Mouse (Mus musculus) spleen, adult 18-20 months (tissue): ENCODE results near the gene Smco4.

Experiments used
- DNase-seq, 2 experiments: peaks; one replicate each; pipeline ENCODE4 v3.0.0; 2022; ENCODE audit warnings: mixed read lengths in 2 of 2

Smco4 gene

DNA sequence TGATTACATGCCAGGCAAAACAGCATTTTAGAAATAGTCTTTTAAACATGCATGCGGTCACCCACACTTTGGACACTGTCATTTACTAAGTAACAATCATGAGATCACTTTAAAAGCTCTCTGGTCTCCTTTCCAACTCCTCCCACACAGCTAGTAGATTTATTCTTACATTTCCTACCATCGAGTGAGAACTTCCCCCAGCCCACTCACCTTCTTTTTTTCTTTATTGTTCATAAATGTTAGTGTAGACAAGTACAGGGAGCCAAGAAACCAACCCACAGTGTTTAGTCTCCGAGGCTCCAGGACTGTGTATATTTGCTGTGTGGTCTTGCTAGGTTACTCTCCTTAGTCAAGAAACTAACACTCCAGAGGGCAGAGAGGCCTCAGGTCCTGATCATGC lies 16.1 kb downstream of the Smco4 start:
- no peak for DNase-seq

DNA sequence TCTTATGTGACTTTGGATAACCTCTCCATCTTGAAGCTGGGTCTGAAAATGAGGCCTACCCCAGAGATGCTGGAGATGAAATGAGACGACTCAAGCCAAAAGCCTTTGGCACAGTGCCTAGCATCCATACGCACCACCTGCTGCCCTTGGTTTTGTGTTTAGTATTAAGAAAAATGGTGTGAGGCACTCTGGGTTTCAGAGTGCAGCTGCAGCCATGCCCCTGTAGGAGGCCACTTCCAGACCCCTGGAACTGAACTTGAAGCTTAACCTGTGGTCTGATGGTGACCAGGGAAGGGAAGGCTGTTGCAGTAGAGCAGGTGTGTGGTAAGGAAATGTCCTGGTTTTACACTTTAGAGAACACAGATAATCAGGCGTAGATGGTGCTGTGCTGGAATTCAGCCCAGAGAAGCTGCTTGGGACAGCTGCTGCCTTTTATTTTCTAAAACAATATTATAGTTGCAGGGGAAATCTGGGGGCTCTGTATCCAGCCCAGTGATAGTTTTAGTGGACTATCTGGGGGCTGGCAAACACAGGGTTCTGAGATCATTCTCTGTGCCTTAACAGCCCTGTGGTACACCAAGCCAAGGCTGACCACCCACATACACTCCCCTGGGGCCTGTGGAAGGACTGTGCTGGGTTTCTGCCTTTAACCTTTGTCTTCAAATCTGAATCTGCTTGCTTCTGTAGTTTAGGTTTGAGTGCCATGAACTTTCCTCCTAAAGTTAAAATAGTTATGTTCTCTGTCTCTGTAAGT lies 17.5 kb downstream of the Smco4 start:
- no peak for DNase-seq

DNA sequence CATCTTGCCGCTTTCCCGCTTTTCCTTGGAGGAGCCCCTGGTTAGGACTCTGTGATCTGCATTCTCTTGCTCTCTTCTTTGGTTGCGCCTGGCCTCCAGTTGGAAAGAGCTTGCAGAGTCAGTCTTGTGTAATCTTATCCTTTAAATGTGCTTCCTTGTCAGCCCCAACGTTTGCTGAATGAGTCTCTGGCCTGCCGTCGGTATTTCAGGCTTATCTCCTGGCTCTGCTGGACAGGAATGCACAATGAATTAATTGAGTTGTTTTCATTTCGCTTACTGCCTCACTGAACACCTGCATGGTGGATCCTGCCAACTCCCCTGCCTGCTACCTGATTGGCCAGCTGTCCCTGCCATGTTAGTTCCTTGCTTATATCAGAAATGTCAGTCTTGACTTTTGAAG lies 19.7 kb downstream of the Smco4 start:
- DNase-seq: no peak

DNA sequence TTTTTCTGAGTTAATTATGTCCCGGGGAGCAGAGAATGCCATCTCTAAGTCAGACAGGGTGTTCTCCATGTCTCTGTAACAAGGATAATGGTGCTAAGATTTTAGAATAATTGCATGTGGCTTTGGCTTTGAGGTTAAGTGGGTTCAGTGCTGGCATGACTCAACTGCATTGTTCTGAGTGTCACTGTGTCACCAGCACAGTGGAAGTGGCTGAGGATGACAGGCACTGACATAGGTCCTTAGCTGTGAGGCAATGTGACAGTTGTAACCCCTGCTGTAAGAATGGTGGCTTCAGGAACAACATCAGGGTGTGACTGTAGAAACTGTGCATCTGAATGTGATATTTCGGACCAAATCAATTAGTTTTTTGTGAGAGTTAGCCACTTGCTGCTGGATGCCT lies 22.8 kb downstream of the Smco4 start:
- no peak for DNase-seq

DNA sequence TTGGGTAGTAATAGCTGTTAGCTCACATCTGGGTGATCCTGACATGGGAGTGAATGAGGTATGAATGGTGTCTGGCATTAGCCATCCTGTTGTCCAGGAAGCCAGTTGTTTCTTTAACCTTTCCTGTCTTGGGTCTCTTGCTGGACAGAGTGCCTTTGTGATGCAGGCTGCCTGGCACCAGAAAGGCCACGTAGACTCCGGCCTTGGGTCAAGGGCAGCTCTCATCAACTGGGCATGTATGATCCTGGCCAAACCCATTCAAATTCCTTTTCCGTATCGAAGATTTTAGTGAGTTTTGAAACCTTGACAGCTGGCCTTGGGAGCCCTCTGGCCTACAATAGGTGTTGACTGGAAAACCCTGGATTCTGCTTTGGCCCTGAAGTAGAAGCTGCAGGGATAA lies 24.7 kb downstream of the Smco4 start:
- DNase-seq: no peak

DNA sequence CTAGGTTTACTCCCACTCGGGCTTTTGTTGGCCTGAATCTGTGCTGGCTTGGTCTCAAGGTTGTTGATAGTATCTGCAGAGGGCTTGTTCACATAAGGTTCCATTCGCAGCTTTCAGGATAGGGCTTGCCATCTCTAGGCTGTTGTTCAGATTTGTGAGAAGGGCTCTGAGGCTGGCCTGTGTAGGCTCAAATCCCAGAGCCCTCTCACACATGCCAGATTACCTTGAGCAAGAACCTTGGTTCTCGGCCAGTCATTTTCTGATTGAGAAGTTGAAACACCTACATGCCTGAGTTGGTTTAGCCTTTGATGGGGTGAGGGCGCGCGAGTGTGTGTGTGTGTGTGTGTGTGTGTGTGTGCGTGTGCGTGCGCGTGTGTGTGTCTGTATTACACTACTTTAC lies 29.1 kb downstream of the Smco4 start:
- DNase-seq: no peak

DNA sequence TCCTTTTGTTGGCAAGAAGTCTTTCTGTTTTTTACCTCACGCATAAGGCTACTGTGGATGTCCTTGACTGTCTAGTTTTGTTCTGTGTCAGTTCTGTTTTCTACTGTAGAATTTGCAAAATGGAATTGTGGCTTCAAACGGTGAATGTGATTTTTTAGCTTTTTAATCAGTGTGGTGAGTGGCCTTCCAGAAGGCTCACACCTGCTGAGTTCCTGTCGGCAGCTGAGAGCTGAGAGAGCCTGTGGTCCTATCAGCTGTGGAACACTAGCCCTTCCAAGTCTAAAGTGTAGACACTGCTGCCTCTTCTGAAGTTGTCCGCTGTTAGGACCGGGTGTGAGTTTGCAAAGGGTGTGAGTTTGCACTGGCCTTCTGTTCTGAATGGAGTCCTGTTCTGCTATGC lies 29.7 kb downstream of the Smco4 start:
- DNase-seq: no peak

DNA sequence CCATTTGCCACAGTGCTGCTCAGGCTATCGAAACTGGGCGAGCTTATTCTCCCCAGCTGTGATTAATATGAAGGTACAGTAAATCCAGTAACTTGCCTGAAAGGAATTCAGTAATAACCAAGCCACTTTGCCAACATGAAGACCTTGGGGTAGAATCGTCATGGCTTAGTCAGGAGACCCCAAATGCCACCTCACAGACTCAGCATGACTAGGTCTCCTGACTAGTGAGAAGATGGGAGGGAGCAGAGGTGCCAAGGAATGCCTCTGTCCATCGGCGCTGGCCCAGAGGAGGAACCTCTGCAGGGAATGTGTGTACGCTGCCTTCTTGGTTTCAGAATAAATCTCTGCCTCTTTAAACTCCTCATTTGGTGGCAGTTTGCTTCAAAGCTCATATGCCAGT lies 30.4 kb downstream of the Smco4 start:
- no peak for DNase-seq

DNA sequence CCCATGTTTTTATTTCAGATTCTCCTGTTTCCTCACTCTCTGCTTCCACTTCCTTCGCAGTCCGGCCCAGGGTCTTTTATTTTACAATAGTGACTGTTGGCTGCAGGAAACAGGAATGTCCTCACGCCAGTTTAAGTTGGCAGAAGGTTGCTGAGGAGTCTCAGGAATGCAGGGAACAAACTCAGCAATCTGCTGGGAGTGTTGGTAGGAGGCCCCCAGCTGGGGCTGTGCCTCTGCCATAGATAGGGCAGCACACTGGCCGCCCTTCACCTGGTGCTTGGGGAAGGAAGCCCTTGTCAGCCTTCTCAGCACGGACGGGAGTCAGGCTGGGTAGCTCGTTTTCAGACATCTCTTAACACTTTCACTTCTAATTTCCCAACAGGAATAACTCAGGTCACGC lies 32.0 kb downstream of the Smco4 start:
- DNase-seq: no peak

DNA sequence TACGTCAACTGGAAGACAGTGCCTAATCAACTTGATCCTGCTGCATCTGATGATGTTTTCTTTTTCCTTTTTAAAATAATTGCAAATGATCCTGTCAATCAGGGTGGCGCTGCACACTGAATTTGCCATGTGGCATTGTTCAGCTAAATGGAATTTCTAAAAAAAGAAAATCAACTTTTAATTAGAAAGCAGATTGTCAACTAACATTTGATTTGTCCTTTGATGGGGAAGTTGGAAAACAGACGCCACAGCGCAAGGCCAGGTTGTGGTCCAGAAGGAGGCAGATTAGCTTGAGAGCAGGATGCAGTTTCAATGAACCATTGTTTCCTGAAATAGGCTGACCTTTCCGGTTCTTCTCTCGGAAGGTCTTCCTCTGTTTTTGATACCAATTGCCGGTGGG lies 33.3 kb downstream of the Smco4 start:
- DNase-seq: no peak

DNA sequence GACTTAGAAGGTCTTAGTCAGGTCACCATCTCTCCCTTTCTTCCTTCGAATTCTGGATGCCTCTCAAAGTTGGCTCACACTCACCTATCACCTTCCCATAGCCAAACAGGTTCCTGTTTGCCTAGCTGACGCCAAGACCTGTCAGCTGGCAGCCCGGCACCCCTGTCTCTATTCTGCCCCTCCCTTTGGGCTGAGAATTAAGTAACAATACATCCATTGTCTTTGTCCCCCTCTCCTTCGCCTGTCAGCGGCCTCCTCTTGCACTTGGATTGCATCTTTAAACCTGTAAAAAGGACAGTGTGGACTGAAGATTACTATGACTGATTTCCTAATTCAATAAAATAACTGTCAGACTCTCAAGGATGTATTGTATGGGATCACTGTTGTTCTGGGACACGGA lies 34.6 kb downstream of the Smco4 start:
- no peak for DNase-seq

DNA sequence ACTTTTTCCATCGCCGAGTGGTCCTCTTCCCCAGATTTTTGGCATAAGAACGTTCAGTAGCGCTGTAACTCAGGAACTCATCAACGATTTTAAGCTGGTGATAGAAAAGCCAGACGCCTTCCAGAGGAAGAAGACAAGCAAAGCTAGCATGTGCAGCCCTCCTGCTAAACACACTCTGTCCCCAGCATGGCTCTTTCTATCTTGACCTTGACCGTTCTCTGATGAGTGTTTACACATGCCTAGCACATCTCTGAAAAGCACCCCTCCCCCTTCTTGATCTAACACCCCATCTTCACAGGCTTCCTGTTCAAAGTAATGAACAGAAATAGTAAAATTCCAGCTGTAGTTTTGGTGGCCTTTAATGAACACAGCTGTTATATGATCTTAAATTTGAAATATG lies 35.1 kb downstream of the Smco4 start:
- no peak for DNase-seq

DNA sequence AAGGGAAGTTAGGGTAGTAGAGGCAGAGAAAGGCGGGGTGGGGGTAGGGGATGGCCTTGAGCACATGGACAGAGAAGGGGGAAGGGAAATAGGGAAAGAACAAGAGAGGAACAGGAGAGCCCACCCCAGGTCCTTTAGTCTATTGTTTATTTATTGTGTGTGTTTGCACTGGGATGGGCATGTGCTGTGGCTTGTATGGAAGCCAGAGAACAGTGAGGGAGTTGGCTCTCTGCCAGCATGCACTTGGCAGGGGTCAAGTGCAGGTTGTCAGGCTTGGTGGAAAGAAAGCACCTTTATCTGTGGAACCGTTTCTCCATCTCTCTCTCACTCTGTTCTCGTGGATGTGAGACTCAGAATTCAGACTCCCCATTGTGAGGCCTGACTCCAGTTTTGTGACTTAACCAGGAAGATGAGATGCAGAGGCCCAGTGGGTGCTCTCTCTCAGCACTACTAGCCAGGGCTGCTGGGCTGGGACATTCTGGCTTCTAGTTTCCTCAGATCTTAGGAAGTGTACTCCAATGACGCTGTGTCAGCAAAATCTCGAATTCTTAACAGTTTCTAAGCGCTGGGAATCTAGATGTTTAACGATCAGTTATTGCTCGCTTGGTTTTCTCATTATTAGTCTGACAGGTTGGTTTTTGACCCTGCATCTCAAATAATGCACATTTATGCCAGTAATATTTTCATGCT lies 36.2 kb downstream of the Smco4 start:
- DNase-seq: no peak

DNA sequence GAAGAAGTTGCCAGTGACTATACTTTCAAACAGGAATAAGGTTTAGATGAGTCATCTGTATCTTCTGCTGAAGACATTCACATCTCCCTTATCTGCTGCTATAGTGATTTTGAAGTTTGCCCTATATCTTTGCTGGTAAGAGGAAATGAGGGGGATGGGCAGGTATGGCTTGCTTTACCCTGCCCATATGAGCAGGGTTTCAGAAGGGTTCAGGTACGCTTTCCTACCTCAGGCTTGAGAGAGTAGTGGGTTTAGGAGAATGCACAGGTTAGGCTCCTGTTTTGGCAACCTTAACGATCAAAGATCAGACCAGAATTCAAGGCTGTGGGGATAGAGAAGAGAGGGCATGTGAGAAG lies 36.7 kb downstream of the Smco4 start:
- no peak for DNase-seq

DNA sequence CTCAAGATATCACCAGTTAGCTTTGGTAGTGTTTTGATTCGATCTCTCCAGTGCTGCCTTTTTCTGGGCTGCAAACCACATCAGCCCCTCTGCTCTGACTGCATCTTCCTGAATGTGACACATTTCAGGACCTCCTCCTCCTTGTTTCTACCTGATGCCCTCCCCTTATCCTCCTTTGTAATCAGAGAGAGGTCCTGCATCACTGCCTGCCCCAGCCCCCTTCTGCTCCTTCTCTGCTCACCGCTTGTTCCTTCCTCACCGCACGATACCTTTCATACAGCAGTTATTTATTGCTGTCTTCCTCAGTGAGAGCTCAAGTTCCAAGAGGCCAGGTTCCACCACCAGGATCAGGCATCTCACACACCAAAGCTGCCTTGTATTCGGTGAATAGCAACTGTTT lies 38.0 kb downstream of the Smco4 start:
- DNase-seq: no peak

DNA sequence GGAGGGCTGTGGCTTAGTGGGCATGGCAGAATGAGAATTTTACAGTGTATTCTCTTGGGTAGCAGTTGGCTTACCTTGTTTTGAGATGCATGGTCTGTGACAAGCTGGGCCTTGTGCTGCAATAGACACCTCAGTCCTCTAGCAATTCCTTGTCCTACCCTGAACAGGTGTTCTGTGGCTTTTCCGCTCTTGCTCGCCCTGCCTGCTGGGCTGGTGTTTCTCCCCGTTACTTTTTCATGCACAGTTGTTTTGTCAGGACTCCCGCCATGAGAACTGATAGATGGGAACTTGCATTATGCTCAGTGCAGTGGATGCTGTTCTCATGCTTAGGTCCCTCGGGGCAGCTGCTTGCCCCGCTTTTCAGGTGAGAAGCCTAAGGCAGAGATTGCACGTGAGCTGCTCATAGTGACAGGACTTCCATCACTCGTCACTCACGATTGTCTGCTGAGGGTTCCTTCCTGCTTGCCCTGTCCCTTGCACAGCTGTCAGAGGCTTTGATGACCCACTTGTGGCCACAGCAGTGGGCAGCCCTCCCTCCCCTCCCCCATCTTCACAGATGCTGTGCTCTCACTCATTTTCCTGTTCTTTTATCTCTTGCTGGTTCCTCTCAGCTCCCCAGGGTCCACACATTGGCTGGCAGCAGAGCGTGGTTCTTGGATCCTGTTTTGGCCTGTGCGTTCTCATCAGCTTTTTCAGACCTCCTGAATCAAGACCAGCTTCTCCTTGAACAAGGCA lies 40.3 kb downstream of the Smco4 start:
- DNase-seq: peak in 1 of 2 experiments; percentile 14

DNA sequence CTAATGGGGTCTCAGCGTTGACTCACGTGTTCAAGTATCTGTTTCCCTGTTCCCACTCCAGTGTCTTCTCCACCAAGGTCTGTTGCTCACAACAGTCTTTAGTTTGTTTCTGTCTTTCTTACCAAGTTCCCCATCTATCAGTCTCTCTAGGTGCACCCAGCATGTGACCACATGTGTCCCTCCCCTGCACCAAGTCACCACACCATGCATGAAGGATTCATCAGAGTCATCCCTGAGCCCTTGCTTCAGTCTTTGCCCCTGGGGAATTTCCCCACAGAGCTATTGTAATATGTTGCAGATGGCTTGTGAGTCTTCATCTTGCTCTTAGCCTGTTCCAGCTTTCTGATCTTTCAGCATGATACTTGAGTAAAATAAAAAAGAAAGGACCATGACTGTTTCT lies 40.9 kb downstream of the Smco4 start:
- DNase-seq: peak in 1 of 2 experiments; percentile 27

DNA sequence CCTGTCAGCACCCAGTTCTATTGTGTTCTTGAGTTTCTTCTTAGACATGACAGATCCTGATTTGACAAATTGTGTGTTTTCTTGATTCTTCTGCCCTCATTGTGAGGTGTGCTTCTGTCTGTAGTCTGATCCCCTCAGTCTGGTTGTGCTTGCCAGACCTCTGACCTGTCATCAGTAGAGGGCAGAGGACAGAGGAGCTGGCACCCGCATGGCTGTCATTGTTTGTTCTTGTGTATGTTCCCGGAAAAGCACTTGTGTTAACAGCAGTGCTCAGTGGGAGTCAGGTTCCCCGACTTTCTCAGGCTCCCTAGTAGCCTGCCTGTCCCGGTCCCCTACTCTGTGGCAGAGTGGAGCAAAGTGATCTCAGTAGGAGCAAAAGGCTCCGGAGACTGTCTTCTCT lies 42.2 kb downstream of the Smco4 start:
- no peak for DNase-seq

DNA sequence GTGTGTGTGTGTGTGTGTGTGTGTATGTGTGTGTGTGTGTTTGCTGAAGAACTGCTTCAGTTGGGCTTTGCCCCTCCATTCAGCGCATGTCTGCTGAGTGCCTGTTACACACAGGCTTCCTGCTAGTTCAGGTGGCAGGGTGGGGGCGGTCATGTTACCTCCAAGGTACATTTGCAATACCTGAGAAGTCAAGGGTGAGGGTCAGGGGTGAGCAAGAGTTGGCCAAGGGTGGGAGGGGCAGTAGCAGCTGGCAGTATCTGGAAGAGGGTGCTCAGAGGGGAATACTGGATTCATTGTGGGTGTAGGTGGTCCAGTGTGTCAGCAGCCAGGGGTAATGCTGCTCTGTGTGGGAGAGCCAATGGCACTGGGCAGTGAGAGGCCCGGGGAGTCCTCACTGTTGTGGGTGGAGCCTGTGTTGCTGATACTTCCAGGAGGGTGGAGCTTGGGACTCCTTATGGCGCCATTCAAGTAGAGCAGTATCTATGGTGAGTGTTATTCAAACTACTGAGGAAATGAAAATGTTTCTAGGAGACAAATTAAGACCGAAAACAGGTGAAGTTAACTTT lies 43.7 kb downstream of the Smco4 start:
- DNase-seq: no peak

DNA sequence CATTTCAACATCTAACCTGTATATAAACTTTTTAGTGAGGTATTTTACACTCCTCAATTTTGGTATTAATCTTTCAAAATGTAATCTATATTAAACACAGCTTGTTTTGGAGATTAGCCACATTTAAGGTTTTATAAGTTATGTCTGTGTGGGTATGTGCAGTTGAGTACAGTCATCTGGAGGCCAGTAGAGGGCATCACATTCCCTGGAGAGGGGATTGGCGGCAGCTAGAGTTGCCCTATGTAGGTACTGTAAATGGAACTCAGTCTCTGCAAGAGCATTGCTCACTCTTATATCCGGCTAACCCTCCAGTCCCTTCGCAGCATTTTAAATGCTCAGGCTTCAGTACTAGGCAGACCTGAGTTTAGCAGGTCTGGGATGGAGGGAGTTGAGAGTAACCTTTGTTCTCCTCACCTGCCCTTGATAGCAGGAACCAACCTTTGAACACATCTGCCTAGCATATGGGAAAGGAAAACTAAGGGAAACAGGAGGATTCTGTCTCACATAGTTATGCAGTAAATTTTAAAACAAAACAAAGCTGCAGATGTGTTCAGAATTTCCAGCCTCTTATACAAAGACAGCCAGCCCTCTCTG lies 44.3 kb downstream of the Smco4 start:
- DNase-seq: no peak

DNA sequence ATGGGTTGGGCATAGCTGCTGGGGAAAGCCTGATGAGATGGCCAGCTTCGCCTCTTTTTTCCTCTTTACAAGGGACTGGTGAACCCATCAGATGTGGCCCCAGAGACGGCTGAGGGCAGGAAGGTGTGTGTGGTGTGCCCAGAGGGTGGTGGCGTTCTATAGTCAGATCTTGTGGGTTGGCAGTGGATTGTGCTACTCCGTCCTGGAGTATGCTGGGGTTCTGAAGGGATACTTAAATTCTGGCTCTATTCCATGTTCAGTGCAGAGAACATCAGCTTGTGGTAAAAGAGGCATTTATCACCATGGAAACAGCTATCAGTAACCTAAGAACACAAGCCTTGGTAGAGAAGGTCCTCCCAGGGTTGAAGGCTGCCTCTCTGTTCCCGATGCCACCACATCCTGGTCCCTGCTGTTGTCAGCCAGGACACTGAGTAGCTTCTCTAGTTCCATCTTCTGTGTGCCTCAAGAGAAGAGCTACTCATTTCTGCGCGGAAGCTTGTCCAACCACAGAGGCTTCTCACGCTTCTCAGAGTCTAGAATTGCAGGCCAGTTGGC lies 45.8 kb downstream of the Smco4 start:
- no peak for DNase-seq

DNA sequence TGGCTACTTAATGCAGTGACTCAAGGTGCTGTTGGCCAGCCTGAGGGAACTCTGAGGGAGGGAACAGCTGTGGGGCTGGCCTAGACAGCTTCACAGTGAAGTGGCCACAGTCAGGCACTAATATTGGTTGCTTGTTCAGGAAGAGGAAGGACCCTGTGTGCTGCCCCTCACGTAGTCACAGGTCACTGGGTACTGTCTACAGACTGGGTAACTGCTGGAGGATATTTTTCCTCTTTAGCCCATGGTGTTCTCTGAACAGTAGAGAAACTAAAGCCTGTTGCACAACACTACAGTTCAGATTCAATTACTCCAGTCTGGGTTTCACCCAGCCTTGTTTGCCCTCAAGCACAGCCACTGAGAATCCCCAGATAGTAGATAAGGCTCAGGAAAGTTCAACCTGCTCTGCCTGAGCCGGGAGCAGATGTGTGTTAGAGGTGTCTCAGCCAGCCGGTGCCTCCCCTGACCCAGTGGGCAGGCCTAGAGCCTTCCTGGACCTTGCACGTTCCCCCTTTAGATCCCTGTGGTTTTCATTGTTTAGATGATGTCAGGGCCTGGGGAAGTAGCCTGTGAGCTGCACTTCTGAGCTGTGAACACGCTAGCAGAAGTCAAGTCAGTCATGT lies 48.6 kb downstream of the Smco4 start:
- no peak for DNase-seq
